Mouse (Mus musculus) forebrain, postnatal 0 days (tissue): ENCODE results near the gene Snrk. TPM values are rescaled to one million over a fixed set of nuclear protein-coding genes. Genes with fewer than 3 reads are reported as not detected.

Experiments
- ATAC-seq: fragments of 200-750 bp; cut with Nextera tagmentation; 2 replicates; pipeline ENCODE4 v1.8.0; 2017; ENCODE audit warnings: mild to moderate bottlenecking, moderate library complexity
- DNase-seq: peaks from one replicate; pipeline ENCODE4 v3.0.0-alpha.2; 2015
- H3K27ac ChIP-seq: fragments of 300-500 bp; sonication (generic); 2 replicates; pipeline ENCODE4 v1.5.1; 2014; ENCODE audit warnings: low read depth, mild to moderate bottlenecking, antibody characterized with exemption, low read length, moderate library complexity, mixed read lengths
- H3K27me3 ChIP-seq: fragments of 300-500 bp; sonication (generic); 2 replicates; pipeline ENCODE4 v1.6.1; 2014; ENCODE audit warnings: mild to moderate bottlenecking, low read length, mixed read lengths; ENCODE audit not compliant: insufficient read depth
- H3K36me3 ChIP-seq: fragments of 300-500 bp; sonication (generic); 2 replicates; pipeline ENCODE4 v1.6.1; 2014; ENCODE audit warnings: mild to moderate bottlenecking, moderate library complexity; ENCODE audit not compliant: insufficient read depth
- H3K4me1 ChIP-seq: fragments of 300-500 bp; sonication (generic); 2 replicates; pipeline ENCODE4 v1.6.1; 2014; ENCODE audit warnings: antibody characterized with exemption; ENCODE audit not compliant: insufficient read depth
- H3K4me2 ChIP-seq: fragments of 300-500 bp; sonication (generic); 2 replicates; pipeline ENCODE4 v1.6.1; 2014; ENCODE audit warnings: low read depth, mild to moderate bottlenecking, moderate library complexity
- H3K4me3 ChIP-seq: fragments of 300-500 bp; sonication (generic); 2 replicates; pipeline ENCODE4 v1.5.1; 2014; ENCODE audit warnings: low read depth, low read length, mixed read lengths
- H3K9ac ChIP-seq: fragments of 300-500 bp; sonication (generic); 2 replicates; pipeline ENCODE4 v1.6.1; 2014; ENCODE audit warnings: mild to moderate bottlenecking
- H3K9me3 ChIP-seq: fragments of 300-500 bp; sonication (generic); 2 replicates; pipeline ENCODE4 v1.6.1; 2016; ENCODE audit warnings: low read length
- CTCF ChIP-seq: sonication (generic); IDR thresholded peaks from 2 replicates; pipeline ENCODE4 v1.5.1; 2016; ENCODE audit warnings: antibody characterized with exemption, control low read depth, low read depth
- WGBS: fragments of 180-500 bp; shearing (Covaris S2); extraction: QIAGEN DNeasy Blood & Tissue Kit; methylation state at CpG from one replicate; pipeline ENCODE4 v1.1.7; 2014; 5-methylcytosine and 5-hydroxymethylcytosine counted together
- polyA plus RNA-seq: library from polyadenylated mRNA; unstranded; fragments of >200 nt; fragmentation: Nextera tagmentation; extraction: Ambion mirVana; gene quantifications from 2 replicates; pipeline ENCODE4 v1.2.1, GENCODE M21; 2015
- total RNA-seq: library from RNA; depleted of rRNA; stranded (reverse); fragments of >200 nt; gene quantifications from 2 replicates; pipeline ENCODE4 v1.2.3, GENCODE M21; 2014; rRNA removed

Snrk gene
- total and polyA plus RNA-seq, 2 experiments from 2014 or later: 82.3 to 109 TPM

DNA sequence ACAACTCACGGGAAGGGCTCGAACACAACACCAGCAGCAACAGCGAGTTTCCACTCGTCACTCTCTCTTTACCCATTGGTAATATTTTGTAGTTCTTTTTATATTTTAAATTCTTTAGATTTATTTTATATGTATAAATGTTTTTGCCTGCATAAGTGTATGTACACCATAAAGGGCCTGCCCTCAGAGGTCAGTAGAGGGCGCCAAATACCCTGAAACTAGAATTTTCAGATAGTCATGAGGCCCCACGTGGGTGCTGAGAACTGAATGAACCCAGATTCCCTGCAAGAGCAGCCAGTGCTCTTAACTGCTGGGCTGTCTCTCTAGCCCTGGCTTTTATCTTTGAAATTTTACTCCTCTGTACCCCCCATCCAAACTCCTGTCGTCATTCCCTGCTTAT, 87.4 kb downstream of the Snrk start:
- WGBS: 74% methylated on average over 7 of the region's 7 CpGs
- no peak for DNase-seq
- H3K27ac ChIP-seq: no peak overlapping the region
- no peak overlapping the region for H3K4me2 ChIP-seq
- no peak overlapping the region for H3K9ac ChIP-seq
- no peaks in the 10 kb centered on the region for H3K4me1 ChIP-seq
- no peak for ATAC-seq
- no peak overlapping the region for H3K4me3 ChIP-seq
- peaks cover 3% of the 10 kb centered on the region; the same call in 1 of the 2 replicates for H3K36me3 ChIP-seq
- no peaks in the 10 kb centered on the region for H3K27me3 ChIP-seq
- TF ChIP-seq CTCF: peak; percentile 10; the same call in 1 of the 2 replicates
- no peaks in the 10 kb centered on the region for H3K9me3 ChIP-seq

DNA sequence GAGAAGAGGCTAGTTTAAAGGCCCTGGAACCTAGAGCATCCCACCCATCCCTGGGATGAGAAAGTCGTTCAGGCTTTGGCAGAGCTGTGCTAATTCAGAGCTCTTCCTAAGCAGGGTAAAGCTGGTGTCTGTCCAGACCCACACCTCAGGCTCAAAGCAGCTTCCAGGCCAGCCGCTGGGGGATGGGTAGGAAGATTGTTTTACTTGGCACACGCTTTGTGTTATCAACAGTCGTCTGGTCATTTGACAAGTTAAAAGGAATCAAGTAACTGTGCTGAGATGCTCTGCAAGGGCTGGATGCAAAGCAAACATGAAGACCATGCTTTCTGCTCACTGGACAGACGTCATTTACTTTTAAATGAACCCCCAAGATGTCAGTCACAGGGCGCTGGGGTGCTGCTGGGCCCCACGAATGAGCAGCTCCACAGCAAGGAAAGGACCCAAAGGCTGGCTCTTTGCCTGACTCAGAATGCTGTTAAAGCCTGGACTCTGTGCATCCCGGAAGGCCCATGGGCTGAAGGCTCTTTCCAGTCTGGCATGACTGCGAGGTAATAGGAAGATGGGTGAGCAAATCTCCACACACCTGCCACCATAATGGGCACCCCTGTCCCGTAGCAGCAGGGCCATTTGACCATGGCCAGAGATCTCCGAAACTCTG, 88.6 kb downstream of the Snrk start:
- TF ChIP-seq CTCF: no peak
- Histone ChIP-seq H3K9ac (no peak overlapping the region), H3K4me3 (no peak overlapping the region), H3K27ac (no peak overlapping the region), H3K9me3 (no peaks in the 10 kb centered on the region), H3K36me3 (no peaks in the 10 kb centered on the region), H3K4me2 (no peak overlapping the region), H3K4me1 (no peaks in the 10 kb centered on the region), H3K27me3 (no peaks in the 10 kb centered on the region)
- no peak for ATAC-seq
- no peak for DNase-seq
- WGBS: 53% methylated on average over 11 of the region's 11 CpGs

DNA sequence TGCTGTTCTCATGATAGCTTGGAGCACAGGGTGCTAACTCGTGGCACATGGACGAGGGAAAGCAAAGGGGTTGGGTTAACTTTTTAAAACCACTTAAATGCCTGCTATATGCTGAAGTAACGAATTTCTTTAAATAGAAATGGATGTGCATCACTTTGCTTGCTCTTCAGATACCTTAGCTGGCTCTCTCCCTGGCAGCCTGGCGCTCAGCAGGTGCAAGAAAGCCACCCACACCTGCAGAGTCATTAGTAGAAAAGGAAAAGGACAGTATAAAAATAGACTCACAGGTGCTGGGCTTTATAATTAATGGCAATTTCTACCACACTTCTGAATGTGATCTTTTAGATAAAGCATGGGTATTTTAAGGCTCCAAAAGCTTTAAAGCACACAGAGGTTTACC, 91.2 kb downstream of the Snrk start:
- TF ChIP-seq CTCF: no peak
- Histone ChIP-seq H3K36me3 (no peaks in the 10 kb centered on the region), H3K9ac (no peak overlapping the region), H3K4me3 (no peak overlapping the region), H3K4me1 (no peaks in the 10 kb centered on the region), H3K4me2 (no peak overlapping the region), H3K27ac (no peak overlapping the region), H3K27me3 (no peaks in the 10 kb centered on the region), H3K9me3 (no peaks in the 10 kb centered on the region)
- ATAC-seq (no peak), DNase-seq (no peak)
- WGBS: 67% methylated on average over 4 of the region's 4 CpGs

DNA sequence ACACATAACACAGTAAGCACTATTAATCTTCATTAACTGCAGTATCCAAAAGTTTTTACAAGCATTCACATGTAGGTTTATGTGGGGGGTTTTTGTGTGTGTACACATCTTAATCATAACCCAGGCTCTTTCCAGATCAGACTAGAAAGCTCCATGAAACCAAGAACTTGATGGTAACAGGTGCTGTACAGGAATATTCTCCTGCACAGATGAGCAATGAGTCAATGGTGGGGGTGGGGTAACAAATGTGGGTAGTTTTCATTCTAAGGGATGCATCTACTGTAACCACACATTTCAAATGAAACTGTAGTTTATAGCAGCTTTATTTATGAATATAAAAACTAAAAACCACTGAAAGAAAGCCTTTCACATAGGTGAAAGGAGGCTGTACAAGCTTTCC, 98.1 kb downstream of the Snrk start:
- no peak overlapping the region for H3K4me3 ChIP-seq
- no peaks in the 10 kb centered on the region for H3K27me3 ChIP-seq
- H3K9ac ChIP-seq: no peak overlapping the region
- TF ChIP-seq CTCF: no peak
- DNase-seq (no peak), ATAC-seq (no peak)
- H3K4me2 ChIP-seq: no peak overlapping the region
- H3K27ac ChIP-seq: no peak overlapping the region
- no peaks in the 10 kb centered on the region for H3K36me3 ChIP-seq
- no peaks in the 10 kb centered on the region for H3K9me3 ChIP-seq
- H3K4me1 ChIP-seq: no peaks in the 10 kb centered on the region

DNA sequence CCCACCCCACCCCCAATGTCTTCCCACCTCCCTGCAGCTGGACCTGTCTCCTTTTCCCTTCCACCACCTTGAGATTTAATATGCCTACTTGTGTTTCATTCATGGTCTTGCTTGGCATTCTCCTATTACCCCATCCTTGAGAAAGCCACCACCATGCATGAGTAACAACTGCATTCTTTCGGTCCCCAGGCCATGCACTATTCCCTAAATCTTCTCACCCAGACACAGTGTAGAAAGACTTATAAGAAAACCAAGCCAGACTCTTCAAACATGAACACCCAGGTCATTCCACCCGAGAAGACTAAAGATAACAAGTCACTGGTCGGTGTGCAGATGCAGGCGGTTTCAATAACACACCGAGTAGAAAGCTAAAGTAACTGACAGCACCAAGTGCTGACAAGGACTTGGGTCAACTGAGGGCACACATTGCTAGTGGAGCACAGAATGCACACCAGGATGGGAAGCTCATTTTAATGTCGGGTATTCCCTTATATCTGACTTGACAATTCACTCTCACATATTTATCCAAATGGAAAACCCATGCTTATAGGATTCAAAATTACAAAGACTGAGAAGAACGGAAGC, 100.0 kb downstream of the Snrk start:
- H3K4me1 ChIP-seq: no peaks in the 10 kb centered on the region
- ATAC-seq: no peak
- no peak overlapping the region for H3K4me3 ChIP-seq
- no peak overlapping the region for H3K9ac ChIP-seq
- no peak for TF ChIP-seq CTCF
- no peak overlapping the region for H3K27ac ChIP-seq
- no peaks in the 10 kb centered on the region for H3K27me3 ChIP-seq
- no peaks in the 10 kb centered on the region for H3K36me3 ChIP-seq
- H3K4me2 ChIP-seq: no peak overlapping the region
- no peak for DNase-seq
- WGBS: 91% methylated on average over 7 of the region's 7 CpGs
- H3K9me3 ChIP-seq: no peaks in the 10 kb centered on the region

Other genes starting within 250 kb of the Snrk start
- 2.1 TPM in 2 replicates for gene Ackr2, start 218.9 kb upstream of the Snrk start, total RNA-seq
- gene Ackr2, start 218.9 kb upstream of the Snrk start, polyA plus RNA-seq: 0.84 and 1.4 TPM in 2 replicates
- gene Cyp8b1, start 201.0 kb upstream of the Snrk start, total RNA-seq: not detected in 2 replicates
- not detected in 2 replicates for gene Cyp8b1, start 201.0 kb upstream of the Snrk start, polyA plus RNA-seq
- 2.5 and 5.7 TPM in 2 replicates for gene Fam198a, start 166.3 kb upstream of the Snrk start, total RNA-seq
- gene Fam198a, start 166.3 kb upstream of the Snrk start, polyA plus RNA-seq: 1.3 and 1.6 TPM in 2 replicates
- gene Pomgnt2, start 120.2 kb upstream of the Snrk start, total RNA-seq: 64.6 and 85.7 TPM in 2 replicates
- 28.3 and 35.6 TPM in 2 replicates for gene Pomgnt2, start 120.2 kb upstream of the Snrk start, polyA plus RNA-seq
- 24.7 and 35.3 TPM in 2 replicates for gene Ano10, start 177.2 kb downstream of the Snrk start, total RNA-seq
- gene Ano10, start 177.2 kb downstream of the Snrk start, polyA plus RNA-seq: 26.3 and 32.0 TPM in 2 replicates
- gene Abhd5, start 234.3 kb downstream of the Snrk start, total RNA-seq: 33.9 and 34.9 TPM in 2 replicates
- 25.4 and 28.2 TPM in 2 replicates for gene Abhd5, start 234.3 kb downstream of the Snrk start, polyA plus RNA-seq